Mouse (Mus musculus): ENCODE results near the gene Apba2. TPM values are rescaled to one million over a fixed set of nuclear protein-coding genes. Genes with fewer than 3 reads are reported as not detected.

Gene Apba2
- polyA plus RNA-seq, 1 experiment from 2014 or later = 8.2 TPM

GRCm38 (mm10) chr7:64508826-64509225 lies 7.3 kb downstream of the Apba2 start:
- no peak overlapping the region for H3K4me3 ChIP-seq
- no peak for ATAC-seq (ENCODE audit: insufficient number of reproducible peaks, low FRiP score, low TSS enrichment, low read depth)
- no peak overlapping the region for H3K4me2 ChIP-seq
- 82% methylated on average over 7 of the region's 7 CpGs for WGBS
- H3K27ac ChIP-seq = no peak overlapping the region
- no peak overlapping the region for H3K9ac ChIP-seq
- H3K9me3 ChIP-seq = no peaks in the 10 kb centered on the region
- no peaks in the 10 kb centered on the region for H3K36me3 ChIP-seq
- peaks cover 6% of the 10 kb centered on the region for H3K27me3 ChIP-seq
- no peaks in the 10 kb centered on the region; the same call in 1 of the 2 replicates for H3K4me1 ChIP-seq

- Histone ChIP-seq H3K9me3 (no peaks in the 10 kb centered on the region), H3K27ac (no peak overlapping the region), H3K27me3 (no peaks in the 10 kb centered on the region), H3K4me1 (no peaks in the 10 kb centered on the region; the same call in 1 of the 2 replicates), H3K9ac (no peak overlapping the region), H3K36me3 (no peaks in the 10 kb centered on the region), H3K4me2 (no peak overlapping the region), H3K4me3 (no peak overlapping the region)
- no peak for ATAC-seq (ENCODE audit: insufficient number of reproducible peaks, low FRiP score, low TSS enrichment, low read depth)
- 79% methylated on average over 2 of the region's 2 CpGs for WGBS
Observed at GRCm38 (mm10) chr7:64509911-64510310, 8.4 kb downstream of the Apba2 start.

- Histone ChIP-seq H3K36me3 (no peaks in the 10 kb centered on the region), H3K9ac (no peak overlapping the region), H3K4me3 (no peak overlapping the region), H3K27me3 (no peaks in the 10 kb centered on the region), H3K4me1 (no peaks in the 10 kb centered on the region; the same call in 1 of the 2 replicates), H3K4me2 (no peak overlapping the region), H3K9me3 (no peaks in the 10 kb centered on the region), H3K27ac (no peak overlapping the region)
- WGBS = 74% methylated on average over 8 of the region's 8 CpGs
- ATAC-seq (ENCODE audit: insufficient number of reproducible peaks, low FRiP score, low TSS enrichment, low read depth) = no peak
Observed at GRCm38 (mm10) chr7:64510526-64511210, 9.2 kb downstream of the Apba2 start.

GRCm38 (mm10) chr7:64513621-64514020 lies 12.1 kb downstream of the Apba2 start:
- Histone ChIP-seq H3K4me3 (no peak overlapping the region), H3K27ac (no peak overlapping the region), H3K9ac (no peak overlapping the region), H3K36me3 (no peaks in the 10 kb centered on the region), H3K4me2 (no peak overlapping the region), H3K4me1 (no peaks in the 10 kb centered on the region; the same call in 1 of the 2 replicates), H3K27me3 (no peaks in the 10 kb centered on the region), H3K9me3 (no peaks in the 10 kb centered on the region)
- no peak for ATAC-seq (ENCODE audit: insufficient number of reproducible peaks, low FRiP score, low TSS enrichment, low read depth)
- 78% methylated on average over 3 of the region's 3 CpGs for WGBS

GRCm38 (mm10) chr7:64515280-64515679 lies 13.8 kb downstream of the Apba2 start:
- WGBS = 75% methylated on average over 3 of the region's 3 CpGs
- no peaks in the 10 kb centered on the region for H3K36me3 ChIP-seq
- no peaks in the 10 kb centered on the region for H3K9me3 ChIP-seq
- no peak for ATAC-seq (ENCODE audit: insufficient number of reproducible peaks, low FRiP score, low TSS enrichment, low read depth)
- H3K4me2 ChIP-seq = no peak overlapping the region
- H3K27me3 ChIP-seq = no peaks in the 10 kb centered on the region
- no peak overlapping the region for H3K4me3 ChIP-seq
- no peak overlapping the region for H3K27ac ChIP-seq
- no peaks in the 10 kb centered on the region; the same call in 1 of the 2 replicates for H3K4me1 ChIP-seq
- no peak overlapping the region for H3K9ac ChIP-seq

- Histone ChIP-seq H3K27me3 (no peaks in the 10 kb centered on the region), H3K4me1 (no peaks in the 10 kb centered on the region), H3K36me3 (no peaks in the 10 kb centered on the region), H3K9me3 (no peaks in the 10 kb centered on the region), H3K27ac (no peak overlapping the region), H3K9ac (no peak overlapping the region), H3K4me3 (no peak overlapping the region), H3K4me2 (no peak overlapping the region)
- no peak for ATAC-seq (ENCODE audit: insufficient number of reproducible peaks, low FRiP score, low TSS enrichment, low read depth)
- WGBS = 89% methylated on average over 4 of the region's 4 CpGs
Observed at GRCm38 (mm10) chr7:64515891-64516290, 14.4 kb downstream of the Apba2 start.

GRCm38 (mm10) chr7:64519091-64519490 lies 17.6 kb downstream of the Apba2 start:
- no peak overlapping the region for H3K4me3 ChIP-seq
- no peak for ATAC-seq (ENCODE audit: insufficient number of reproducible peaks, low FRiP score, low TSS enrichment, low read depth)
- H3K9ac ChIP-seq = no peak overlapping the region
- H3K36me3 ChIP-seq = no peaks in the 10 kb centered on the region
- H3K27ac ChIP-seq = no peak overlapping the region
- no peaks in the 10 kb centered on the region for H3K4me1 ChIP-seq
- no peaks in the 10 kb centered on the region for H3K27me3 ChIP-seq
- 49% methylated on average over 4 of the region's 4 CpGs for WGBS
- no peaks in the 10 kb centered on the region for H3K9me3 ChIP-seq
- H3K4me2 ChIP-seq = no peak overlapping the region

GRCm38 (mm10) chr7:64519521-64519920 lies 18.0 kb downstream of the Apba2 start:
- 59% methylated on average over 5 of the region's 5 CpGs for WGBS
- Histone ChIP-seq H3K9ac (no peak overlapping the region), H3K27me3 (no peaks in the 10 kb centered on the region), H3K4me2 (no peak overlapping the region), H3K4me1 (no peaks in the 10 kb centered on the region), H3K4me3 (no peak overlapping the region), H3K27ac (no peak overlapping the region), H3K9me3 (no peaks in the 10 kb centered on the region), H3K36me3 (no peaks in the 10 kb centered on the region)
- no peak for ATAC-seq (ENCODE audit: insufficient number of reproducible peaks, low FRiP score, low TSS enrichment, low read depth)

GRCm38 (mm10) chr7:64521695-64522408 lies 20.3 kb downstream of the Apba2 start:
- H3K9me3 ChIP-seq = no peaks in the 10 kb centered on the region
- H3K4me1 ChIP-seq = no peaks in the 10 kb centered on the region
- H3K4me2 ChIP-seq = no peak overlapping the region
- no peak overlapping the region for H3K27ac ChIP-seq
- no peak overlapping the region for H3K9ac ChIP-seq
- no peaks in the 10 kb centered on the region for H3K27me3 ChIP-seq
- no peak for ATAC-seq (ENCODE audit: insufficient number of reproducible peaks, low FRiP score, low TSS enrichment, low read depth)
- WGBS = 76% methylated on average over 5 of the region's 5 CpGs
- no peaks in the 10 kb centered on the region for H3K36me3 ChIP-seq
- no peak overlapping the region for H3K4me3 ChIP-seq

GRCm38 (mm10) chr7:64522409-64522730 lies 20.9 kb downstream of the Apba2 start:
- no peak overlapping the region for H3K9ac ChIP-seq
- WGBS = 35% methylated on average over 1 of the region's 1 CpGs

GRCm38 (mm10) chr7:64531297-64531696 lies 29.8 kb downstream of the Apba2 start:
- Histone ChIP-seq H3K9me3 (no peaks in the 10 kb centered on the region), H3K4me2 (no peak overlapping the region), H3K27me3 (no peaks in the 10 kb centered on the region), H3K36me3 (no peaks in the 10 kb centered on the region), H3K4me1 (no peaks in the 10 kb centered on the region), H3K4me3 (no peak overlapping the region), H3K27ac (no peak overlapping the region), H3K9ac (no peak overlapping the region)
- ATAC-seq (ENCODE audit: insufficient number of reproducible peaks, low FRiP score, low TSS enrichment, low read depth) = no peak
- WGBS = 95% methylated on average over 1 of the region's 1 CpGs

More at GRCm38 (mm10) chr7:64522409-64522730, 20.9 kb downstream of the Apba2 start:
- Histone ChIP-seq H3K27ac (no peak overlapping the region), H3K27me3 (no peaks in the 10 kb centered on the region), H3K4me1 (no peaks in the 10 kb centered on the region), H3K4me3 (no peak overlapping the region), H3K9me3 (no peaks in the 10 kb centered on the region), H3K4me2 (no peak overlapping the region), H3K36me3 (no peaks in the 10 kb centered on the region)
- ATAC-seq (ENCODE audit: insufficient number of reproducible peaks, low FRiP score, low TSS enrichment, low read depth) = no peak

- H3K36me3 ChIP-seq = no peaks in the 10 kb centered on the region
- H3K4me1 ChIP-seq = no peaks in the 10 kb centered on the region
- no peak overlapping the region for H3K4me3 ChIP-seq
- no peak overlapping the region for H3K4me2 ChIP-seq
- ATAC-seq (ENCODE audit: insufficient number of reproducible peaks, low FRiP score, low TSS enrichment, low read depth) = no peak
- 82% methylated on average over 6 of the region's 6 CpGs for WGBS
- H3K9me3 ChIP-seq = no peaks in the 10 kb centered on the region
- H3K27me3 ChIP-seq = no peaks in the 10 kb centered on the region
- no peak overlapping the region for H3K27ac ChIP-seq
- no peak overlapping the region for H3K9ac ChIP-seq
Observed at GRCm38 (mm10) chr7:64533374-64533773, 31.9 kb downstream of the Apba2 start.
